In genomic region chr19:41913774-41914591, GRCm38 (mm10) we compare ENCODE assay signal across 8 mouse cellular contexts. TPM values are rescaled to one million over a fixed set of nuclear protein-coding genes. Genes with fewer than 3 reads are reported as not detected.
A peak's percentile ranks its signal among the peaks of the same experiment; 100 is the strongest.
DNase-seq lines count a peak whose midpoint lies in the region; ATAC-seq and TF ChIP-seq lines count a peak whose summit lies in the region.

No protein-coding gene starts in this region.

- H3K4me3 ChIP-seq in left cerebral cortex, adult 2 months: peak overlapping the region; percentile 99
- peak overlapping the region; percentile 63 for H3K4me3 ChIP-seq in embryonic facial prominence, embryonic 11.5 days (ENCODE audit: low read depth, low read length)
- H3K4me3 ChIP-seq in limb, embryonic 10.5 days: peak overlapping the region; percentile 86
- H3K4me3 ChIP-seq in neural tube, embryonic 15.5 days (replicated peaks): peak overlapping the region; percentile 74

- no peaks in the 10 kb centered on the region for H3K9me3 ChIP-seq in embryonic facial prominence, embryonic 11.5 days (replicated peaks; ENCODE audit: control insufficient read depth, low read length)
- no peaks in the 10 kb centered on the region for H3K9me3 ChIP-seq in limb, embryonic 10.5 days (replicated peaks)
- H3K9me3 ChIP-seq in neural tube, embryonic 15.5 days (replicated peaks): no peaks in the 10 kb centered on the region

- peak overlapping the region; percentile 54 for H3K9ac ChIP-seq in embryonic facial prominence, embryonic 11.5 days (replicated peaks; ENCODE audit: low read length)
- H3K9ac ChIP-seq in neural tube, embryonic 15.5 days (replicated peaks): peak overlapping the region; percentile 87; the same call in 1 of the 2 replicates

- H3K4me2 ChIP-seq in embryonic facial prominence, embryonic 11.5 days (ENCODE audit: low read depth, low read length): peak overlapping the region; percentile 44
- H3K4me2 ChIP-seq in neural tube, embryonic 15.5 days: peak overlapping the region; percentile 92

- H3K27me3 ChIP-seq in embryonic facial prominence, embryonic 11.5 days (ENCODE audit: control insufficient read depth, insufficient read depth, low read length): no peaks in the 10 kb centered on the region
- no peaks in the 10 kb centered on the region for H3K27me3 ChIP-seq in limb, embryonic 10.5 days (ENCODE audit: low read depth, poor library complexity, severe bottlenecking)
- H3K27me3 ChIP-seq in neural tube, embryonic 15.5 days (replicated peaks): no peaks in the 10 kb centered on the region

- no peak for ATAC-seq in embryonic facial prominence, embryonic 11.5 days (replicated peaks; ENCODE audit: insufficient number of reproducible peaks, low FRiP score, low TSS enrichment, low read depth)
- ATAC-seq in neural tube, embryonic 15.5 days (ENCODE audit: low FRiP score): no peak

- peaks cover 3% of the 10 kb centered on the region; the same call in 1 of the 2 replicates for H3K4me1 ChIP-seq in embryonic facial prominence, embryonic 11.5 days (ENCODE audit: control insufficient read depth, insufficient read depth, low read length)
- H3K4me1 ChIP-seq in limb, embryonic 10.5 days: peaks cover 19% of the 10 kb centered on the region
- peaks cover 29% of the 10 kb centered on the region for H3K4me1 ChIP-seq in neural tube, embryonic 15.5 days

- no peak overlapping the region; the same call in 1 of the 2 replicates for H3K27ac ChIP-seq in left cerebral cortex, adult 2 months
- no peak overlapping the region for H3K27ac ChIP-seq in embryonic facial prominence, embryonic 11.5 days (replicated peaks; ENCODE audit: low read depth, low read length)
- H3K27ac ChIP-seq in limb, embryonic 10.5 days: peak overlapping the region; percentile 93; the same call in 1 of the 2 replicates
- no peak overlapping the region for H3K27ac ChIP-seq in neural tube, embryonic 15.5 days (replicated peaks)

- intact Hi-C loops in left cerebral cortex, adult 2 months (cut with DNase I): no loop called here
- intact Hi-C loops in left cerebral cortex, postnatal 14 days (cut with DNase I): no loop called here

- H3K36me3 ChIP-seq in embryonic facial prominence, embryonic 11.5 days (replicated peaks; ENCODE audit: control insufficient read depth, insufficient read depth, low read depth, low read length): peaks cover 6% of the 10 kb centered on the region; the same call in 1 of the 2 replicates
- H3K36me3 ChIP-seq in limb, embryonic 10.5 days: peaks cover 48% of the 10 kb centered on the region
- peaks cover 28% of the 10 kb centered on the region for H3K36me3 ChIP-seq in neural tube, embryonic 15.5 days

- no peak for DNase-seq in left cerebral cortex, adult 2 months (ENCODE audit: extremely low spot score in 1 of 2, low spot score in 2 of 2)
- DNase-seq in left cerebral cortex, postnatal 14 days (ENCODE audit: low spot score in 2 of 2): no peak
- DNase-seq in embryonic facial prominence, embryonic 11.5 days (ENCODE audit: low spot score): peak; percentile 23
- no peak for DNase-seq in limb, embryonic 10.5 days (ENCODE audit: low spot score)
- no peak for DNase-seq in gastrocnemius, adult 18-20 months (ENCODE audit: low spot score)
- no peak for DNase-seq in right cerebral cortex, postnatal 4 days
- DNase-seq in layer of hippocampus, postnatal 25 days (ENCODE audit: extremely low spot score in 1 of 2, low spot score in 1 of 2): no peak

- WGBS in embryonic facial prominence, embryonic 11.5 days: 36% methylated on average over 6 of the region's 6 CpGs
- WGBS in limb, embryonic 10.5 days: 65% methylated on average over 6 of the region's 6 CpGs
- WGBS in neural tube, embryonic 15.5 days: 43% methylated on average over 6 of the region's 6 CpGs

- no peak for TF ChIP-seq CTCF in left cerebral cortex, adult 2 months (IDR thresholded peaks at IDR 0.05)

RNA-seq across cellular contexts. Expression of gene Pgam1, which starts 2.3 kb away (rescaled TPM):
- 100 to 1,000 TPM; 539 to 569 TPM for total RNA-seq in left cerebral cortex, adult 2 months (2021)
- 100 to 1,000 TPM; 601 to 606 TPM for total RNA-seq in left cerebral cortex, postnatal 14 days (2021)
- polyA plus RNA-seq in embryonic facial prominence, embryonic 11.5 days (2014; fragmentation: Nextera tagmentation; extraction: Ambion mirVana): 787 and 839 TPM in 2 replicates
- polyA plus RNA-seq in limb, embryonic 10.5 days (2016; fragmentation: Nextera tagmentation; extraction: Ambion mirVana): 900 and 1,117 TPM in 2 replicates
- 540 and 577 TPM in 2 replicates for polyA plus RNA-seq in neural tube, embryonic 15.5 days (2015; fragmentation: Nextera tagmentation; extraction: Ambion mirVana)
- 10 to 100 TPM; 15.0 to 26.3 TPM for total RNA-seq in gastrocnemius, adult 18-20 months (2021)
- 100 to 1,000 TPM; 510 to 584 TPM for total RNA-seq in layer of hippocampus, postnatal 25 days (2021)

RNA-seq across cellular contexts. Expression of gene Rrp12, which starts 18.0 kb away (rescaled TPM):
- total RNA-seq in left cerebral cortex, adult 2 months (2021): 10 to 100 TPM; 33.0 to 34.1 TPM
- 10 to 100 TPM; 39.2 to 42.1 TPM for total RNA-seq in left cerebral cortex, postnatal 14 days (2021)
- 14.0 and 14.5 TPM in 2 replicates for polyA plus RNA-seq in embryonic facial prominence, embryonic 11.5 days (2014; fragmentation: Nextera tagmentation; extraction: Ambion mirVana)
- 31.9 and 39.8 TPM in 2 replicates for polyA plus RNA-seq in limb, embryonic 10.5 days (2016; fragmentation: Nextera tagmentation; extraction: Ambion mirVana)
- polyA plus RNA-seq in neural tube, embryonic 15.5 days (2015; fragmentation: Nextera tagmentation; extraction: Ambion mirVana): 17.9 and 18.5 TPM in 2 replicates
- total RNA-seq in gastrocnemius, adult 18-20 months (2021): 10 to 100 TPM; 31.0 to 31.2 TPM
- total RNA-seq in layer of hippocampus, postnatal 25 days (2021): 10 to 100 TPM; 32.9 to 33.5 TPM

RNA-seq across cellular contexts. Expression of gene Exosc1, which starts 19.2 kb away (rescaled TPM):
- 10 to 100 TPM; 22.7 to 27.9 TPM for total RNA-seq in left cerebral cortex, adult 2 months (2021)
- total RNA-seq in left cerebral cortex, postnatal 14 days (2021): 10 to 100 TPM; 21.9 to 27.2 TPM
- polyA plus RNA-seq in embryonic facial prominence, embryonic 11.5 days (2014; fragmentation: Nextera tagmentation; extraction: Ambion mirVana): 80.3 and 82.4 TPM in 2 replicates
- 91.7 and 102 TPM in 2 replicates for polyA plus RNA-seq in limb, embryonic 10.5 days (2016; fragmentation: Nextera tagmentation; extraction: Ambion mirVana)
- 59.7 and 61.4 TPM in 2 replicates for polyA plus RNA-seq in neural tube, embryonic 15.5 days (2015; fragmentation: Nextera tagmentation; extraction: Ambion mirVana)
- 10 to 100 TPM; 19.9 to 20.1 TPM for total RNA-seq in gastrocnemius, adult 18-20 months (2021)
- 10 to 100 TPM; 28.3 to 32.4 TPM for total RNA-seq in layer of hippocampus, postnatal 25 days (2021)

RNA-seq across cellular contexts. Expression of gene Zdhhc16, which starts 19.3 kb away (rescaled TPM):
- total RNA-seq in left cerebral cortex, adult 2 months (2021): 10 to 100 TPM; 39.3 to 48.9 TPM
- 10 to 100 TPM; 54.9 to 60.4 TPM for total RNA-seq in left cerebral cortex, postnatal 14 days (2021)
- 64.0 and 71.1 TPM in 2 replicates for polyA plus RNA-seq in embryonic facial prominence, embryonic 11.5 days (2014; fragmentation: Nextera tagmentation; extraction: Ambion mirVana)
- 92.0 and 96.5 TPM in 2 replicates for polyA plus RNA-seq in limb, embryonic 10.5 days (2016; fragmentation: Nextera tagmentation; extraction: Ambion mirVana)
- 89.3 and 90.6 TPM in 2 replicates for polyA plus RNA-seq in neural tube, embryonic 15.5 days (2015; fragmentation: Nextera tagmentation; extraction: Ambion mirVana)
- 10 to 100 TPM; 17.4 to 20.2 TPM for total RNA-seq in gastrocnemius, adult 18-20 months (2021)
- 10 to 100 TPM; 46.4 to 50.9 TPM for total RNA-seq in layer of hippocampus, postnatal 25 days (2021)

Comparison
In these comparisons a context has a peak if more than half of its experiments do, and no peak if none do; other contexts are left out.
1. RNA of gene Pgam1, which starts 2.3 kb away (total RNA-seq): 601 to 606 TPM in left cerebral cortex, postnatal 14 days, 510 to 584 TPM in layer of hippocampus, postnatal 25 days and 539 to 569 TPM in left cerebral cortex, adult 2 months; 15.0 to 26.3 TPM in gastrocnemius, adult 18-20 months; every median in the first group is over 10 times any median in the second.
2. Peak in every context shown above with its lines, with median percentiles within 50 percentile points of each other: H3K4me3 ChIP-seq.